Mouse (Mus musculus): ENCODE measurements around the gene Fez2. TPM values are rescaled to one million over a fixed set of nuclear protein-coding genes. Genes with fewer than 3 reads are reported as not detected.

Fez2 gene
- total RNA-seq, 2 experiments from 2014 or later, result 12.7 to 14.9 TPM

DNA sequence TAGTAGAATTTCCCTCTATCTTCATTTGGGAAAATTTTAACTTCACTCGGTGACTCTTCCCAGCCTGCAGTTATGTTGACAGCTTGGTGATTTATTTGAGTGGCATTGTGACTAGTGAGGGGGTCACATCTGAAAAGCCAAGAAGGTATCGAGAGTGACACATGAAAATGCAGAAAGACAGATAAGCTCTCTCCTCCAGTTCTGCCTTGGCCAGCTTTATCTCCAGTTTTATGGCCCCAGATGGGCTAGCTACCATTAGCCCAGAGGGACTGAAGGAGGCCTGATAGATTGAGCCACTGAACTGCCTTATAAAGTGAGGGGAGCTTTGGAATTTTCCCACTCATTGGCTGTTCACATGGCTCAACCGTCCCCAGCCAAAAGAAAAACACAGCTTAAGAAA lies 89.7 kb downstream of the Fez2 start:
- ATAC-seq (replicated peaks; ENCODE audit: low FRiP score, poor library complexity, severe bottlenecking), result peak; percentile 89

DNA sequence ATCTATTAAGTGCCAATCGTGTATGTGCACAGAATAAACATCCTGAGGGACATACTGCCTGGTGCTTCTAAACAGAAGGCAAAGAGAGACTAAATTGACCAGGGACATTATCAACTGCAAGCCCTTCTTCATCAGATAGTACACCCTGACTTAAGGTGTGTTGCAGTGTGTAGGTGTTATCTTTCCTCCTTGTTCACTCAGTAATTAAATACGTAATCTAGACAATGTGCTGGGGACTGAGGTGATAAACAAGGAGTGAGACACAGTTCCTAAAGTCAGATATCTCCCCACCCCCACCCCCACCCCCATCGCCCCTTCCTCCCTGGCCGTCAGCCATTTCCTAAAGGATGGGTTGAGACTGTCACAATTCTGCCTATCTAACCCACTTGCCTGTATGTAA lies 90.8 kb downstream of the Fez2 start:
- no peak for ATAC-seq (replicated peaks; ENCODE audit: low FRiP score, poor library complexity, severe bottlenecking)

DNA sequence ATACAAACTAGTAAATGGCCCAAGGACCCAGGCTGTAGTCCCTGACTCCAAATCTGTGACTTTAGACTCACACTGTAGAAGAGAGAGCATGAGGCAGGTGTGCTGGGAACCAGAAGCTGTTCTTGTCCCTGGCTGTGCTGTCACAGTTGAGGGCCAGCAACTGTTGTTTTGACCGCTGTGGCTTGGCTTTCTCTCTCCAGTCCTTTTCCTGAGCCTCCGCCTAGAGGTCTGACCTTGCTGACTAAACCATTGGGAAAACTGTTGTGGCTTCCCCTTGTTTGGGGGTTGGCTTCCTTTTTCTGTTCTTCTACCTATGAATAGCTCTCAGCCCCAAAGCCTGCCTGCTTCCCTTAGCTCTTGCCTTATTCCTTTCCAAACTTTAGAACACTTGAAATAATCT lies 91.6 kb downstream of the Fez2 start:
- no peak for ATAC-seq (replicated peaks; ENCODE audit: low FRiP score, poor library complexity, severe bottlenecking)

DNA sequence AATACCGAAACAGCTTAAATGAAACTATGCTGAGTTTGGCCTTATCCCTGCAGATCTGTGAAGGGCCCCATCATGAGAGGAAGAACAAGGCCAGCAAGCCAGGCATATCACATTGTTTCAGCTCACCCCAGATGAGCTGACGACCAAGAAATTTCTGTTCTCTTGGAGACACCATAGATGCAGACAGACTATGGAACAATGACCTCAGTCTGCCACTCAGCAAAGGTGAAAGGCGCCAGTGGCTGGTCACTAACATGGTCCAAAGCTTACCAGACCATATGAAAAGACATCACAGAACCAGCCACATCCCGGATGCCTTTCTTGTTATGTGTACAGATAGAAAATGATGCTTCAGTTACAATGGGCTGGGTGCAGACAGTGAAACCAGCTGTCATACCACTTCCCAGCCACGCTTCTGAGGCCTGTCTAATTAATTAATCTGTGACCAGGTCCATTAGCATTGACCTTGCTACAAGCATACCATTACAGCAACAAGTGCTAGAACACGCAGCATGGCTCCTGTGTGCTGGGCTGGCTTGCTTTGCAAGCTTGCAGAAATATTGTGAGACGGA lies 92.1 kb downstream of the Fez2 start:
- ATAC-seq (replicated peaks; ENCODE audit: low FRiP score, poor library complexity, severe bottlenecking), result no peak

DNA sequence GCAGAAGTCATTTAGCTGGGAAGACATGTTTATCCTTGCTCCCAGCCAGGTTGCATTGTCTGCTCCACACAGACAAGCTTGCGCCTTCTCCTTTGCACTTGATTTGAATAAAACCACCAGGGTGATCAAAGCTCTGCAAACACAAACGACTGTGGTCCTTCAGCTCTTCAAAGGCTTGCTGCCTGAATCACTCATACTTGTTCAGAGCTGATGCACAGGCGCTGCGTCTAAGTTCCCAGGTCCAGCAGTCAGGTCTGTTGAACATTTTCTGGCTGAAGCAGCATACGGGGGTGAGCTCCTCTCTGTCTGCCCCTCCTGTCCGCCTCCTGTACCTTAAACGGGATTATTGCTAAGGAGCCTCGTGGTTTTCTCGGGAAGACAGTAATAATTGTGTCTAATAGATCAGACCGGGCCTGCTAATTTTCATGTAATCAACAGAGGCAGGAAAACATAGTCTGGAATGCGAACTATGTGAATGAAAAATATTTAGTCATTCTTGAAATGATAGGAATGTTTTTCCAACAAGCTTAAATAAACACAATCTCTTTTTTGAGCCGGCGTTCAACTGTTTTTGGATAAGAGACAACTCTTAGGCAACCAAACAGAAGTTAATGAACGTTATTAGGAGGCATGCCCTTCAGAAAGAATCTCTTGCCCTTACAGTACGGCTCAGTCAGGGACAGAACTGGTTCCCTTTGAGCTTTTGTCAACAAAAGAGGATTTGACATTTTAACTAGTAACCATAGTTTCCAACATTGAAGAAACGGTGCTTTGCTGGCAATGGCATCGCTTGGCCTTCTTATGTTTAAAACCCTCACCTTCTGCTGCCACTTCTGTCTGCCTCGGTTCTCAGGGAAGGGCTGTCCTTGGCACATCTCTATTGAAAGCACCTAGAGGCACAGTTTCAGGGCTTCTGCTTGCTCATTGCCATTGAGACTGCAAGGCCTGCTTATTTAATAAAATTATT lies 95.3 kb downstream of the Fez2 start:
- ATAC-seq (replicated peaks; ENCODE audit: low FRiP score, poor library complexity, severe bottlenecking), result no peak

DNA sequence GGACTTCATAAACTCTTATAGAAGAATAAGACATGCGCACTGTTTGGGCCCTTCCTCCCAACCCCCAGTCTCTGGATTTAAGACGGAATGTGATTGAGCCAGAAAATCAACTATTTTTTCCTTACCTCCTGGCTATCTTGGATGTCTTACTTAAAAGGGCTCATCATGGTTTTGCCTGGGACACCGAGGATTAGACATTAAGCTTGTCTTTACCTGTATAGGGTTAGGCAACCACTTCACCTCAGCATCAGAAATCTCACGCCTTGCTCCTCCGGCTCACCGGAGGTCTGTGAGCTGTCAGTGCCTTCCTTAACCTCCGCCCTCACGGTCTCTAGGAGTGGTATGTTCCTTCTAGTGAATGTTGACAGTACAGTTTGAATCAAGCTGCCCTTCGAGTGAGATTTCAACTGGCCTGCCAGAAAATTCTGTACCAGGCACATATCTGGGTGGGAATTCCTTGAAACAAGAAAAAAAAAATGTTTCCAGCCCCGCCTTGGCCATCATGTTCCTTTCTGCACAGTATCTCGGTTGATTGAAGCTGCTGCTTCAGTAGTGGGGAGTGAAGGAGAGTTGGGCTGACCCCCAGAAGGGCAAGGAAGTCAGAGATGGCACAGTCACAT lies 96.6 kb downstream of the Fez2 start:
- ATAC-seq (replicated peaks; ENCODE audit: low FRiP score, poor library complexity, severe bottlenecking), result no peak

Other genes starting within 250 kb of the Fez2 start
- gene Crim1, start 217.9 kb downstream of the Fez2 start, total RNA-seq (2015; ENCODE audit: low replicate concordance), result 1.0 and 1.5 TPM in 2 replicates
- under 0.01 and 2.2 TPM in 2 replicates for gene Crim1, start 217.9 kb downstream of the Fez2 start, total RNA-seq (2017; ENCODE audit: low replicate concordance)
- gene Vit, start 89.9 kb upstream of the Fez2 start, total RNA-seq (2015; ENCODE audit: low replicate concordance), result not detected in 2 replicates
- gene Vit, start 89.9 kb upstream of the Fez2 start, total RNA-seq (2017; ENCODE audit: low replicate concordance), result not detected in 2 replicates